Mouse (Mus musculus) kidney, postnatal 0 days (tissue): Measurements from ENCODE around the gene Baiap2l2. TPM values are rescaled to one million over a fixed set of nuclear protein-coding genes. Genes with fewer than 3 reads are reported as not detected.

Source experiments
- ATAC-seq: fragments of 200-750 bp; cut with Nextera tagmentation; replicated peaks from 2 replicates; pipeline ENCODE4 v1.8.0; 2017; ENCODE audit warnings: low read depth, moderate number of reproducible peaks, moderate TSS enrichment, moderate library complexity; ENCODE audit not compliant: low FRiP score
- DNase-seq: peaks from one replicate; pipeline ENCODE4 v3.0.0-alpha.2; 2016; ENCODE audit warnings: low spot score
- H3K27ac ChIP-seq: fragments of 300-500 bp; sonication (generic); 2 replicates; pipeline ENCODE4 v1.5.1; 2014; ENCODE audit warnings: mild to moderate bottlenecking
- H3K27me3 ChIP-seq: fragments of 300-500 bp; sonication (generic); 2 replicates; pipeline ENCODE4 v1.6.1; 2014; ENCODE audit warnings: low read length, mixed read lengths; ENCODE audit not compliant: insufficient read depth
- H3K36me3 ChIP-seq: fragments of 300-500 bp; sonication (generic); 2 replicates; pipeline ENCODE4 v1.6.1; 2014; ENCODE audit warnings: low read length, mixed read lengths; ENCODE audit not compliant: insufficient read depth
- H3K4me1 ChIP-seq: fragments of 300-500 bp; sonication (generic); replicated peaks from 2 replicates; pipeline ENCODE4 v1.6.1; 2014; ENCODE audit warnings: antibody characterized with exemption, low read length, mixed read lengths; ENCODE audit not compliant: insufficient read depth
- H3K4me2 ChIP-seq: fragments of 300-500 bp; sonication (generic); 2 replicates; pipeline ENCODE4 v1.6.1; 2014; ENCODE audit warnings: mild to moderate bottlenecking, low read length, moderate library complexity, mixed read lengths
- H3K4me3 ChIP-seq: fragments of 300-500 bp; sonication (generic); replicated peaks from 2 replicates; pipeline ENCODE4 v1.5.1; 2014; ENCODE audit warnings: low read depth, low read length
- H3K9ac ChIP-seq: fragments of 300-500 bp; sonication (generic); 2 replicates; pipeline ENCODE4 v1.6.1; 2014; ENCODE audit warnings: low read depth, low read length
- H3K9me3 ChIP-seq: fragments of 300-500 bp; sonication (generic); replicated peaks from 2 replicates; pipeline ENCODE4 v1.6.1; 2016; ENCODE audit warnings: low read length, inconsistent platforms, mixed read lengths
- CTCF ChIP-seq: IDR thresholded peaks from 2 replicates; pipeline ENCODE4 v1.5.1; 2016; ENCODE audit warnings: antibody characterized with exemption, low read depth, mild to moderate bottlenecking, moderate library complexity
- WGBS: fragments of 180-500 bp; shearing (Covaris S2); extraction: QIAGEN DNeasy Blood & Tissue Kit; methylation state at CpG from one replicate; pipeline ENCODE4 v1.1.7; 2014; 5-methylcytosine and 5-hydroxymethylcytosine counted together
- polyA plus RNA-seq: library from polyadenylated mRNA; unstranded; fragments of >200 nt; fragmentation: Nextera tagmentation; extraction: Ambion mirVana; gene quantifications from 2 replicates; pipeline ENCODE4 v1.2.1, GENCODE M21; 2015

Baiap2l2 gene
- polyA plus RNA-seq, 1 experiment from 2014 or later = 25.0 TPM

DNA sequence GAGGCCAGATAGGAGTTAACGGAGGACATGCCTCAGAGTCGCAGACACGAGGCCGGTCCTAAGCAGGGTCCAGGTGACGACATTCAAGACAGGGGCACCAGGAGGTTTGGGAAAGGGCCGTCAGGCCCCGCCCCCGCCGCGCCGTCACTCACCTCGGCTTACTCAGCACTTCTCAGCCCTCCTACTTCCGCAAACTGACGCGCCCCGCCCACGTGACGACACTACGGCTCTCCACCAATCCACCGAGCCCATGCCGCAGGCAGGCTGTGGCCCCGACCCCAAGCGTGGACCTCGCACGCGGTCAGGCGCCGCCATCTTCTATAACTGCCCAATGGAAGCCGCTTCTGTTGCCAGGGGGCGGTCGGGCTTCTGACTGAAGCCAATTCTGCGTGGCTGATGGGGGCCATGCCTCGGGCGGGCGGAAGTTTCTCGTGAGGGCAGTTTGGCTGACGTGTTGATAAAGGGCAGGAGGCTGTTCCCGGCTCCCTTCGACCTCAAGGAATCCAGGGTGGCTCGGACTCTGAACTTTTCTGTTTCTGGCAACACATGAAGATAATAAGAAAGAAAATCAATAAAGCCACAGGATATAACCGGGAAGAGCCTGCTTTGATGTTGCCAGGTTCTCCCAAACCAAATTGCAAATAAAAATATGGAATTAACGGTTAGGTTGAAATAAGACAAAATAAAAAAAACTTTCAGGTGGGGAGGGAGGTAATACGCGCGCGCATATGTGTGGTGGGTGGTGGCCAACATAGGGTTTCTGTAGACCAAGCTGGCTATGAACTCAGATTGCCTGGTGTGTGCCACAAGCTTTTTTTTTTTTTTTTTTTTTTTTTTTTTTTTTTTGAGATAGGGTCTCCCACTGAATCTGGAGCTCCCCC is 43.0 kb upstream of the Baiap2l2 start, which contains the start of gene Pla2g6:
Pla2g6 (minus strand) TSS at position 333 of the 881 bp plus-strand sequence.
- peak within 1 kb of the TSS; percentile 86 for H3K27ac ChIP-seq
- peak within 1 kb of the TSS; percentile 53 for H3K9ac ChIP-seq
- peak within 1 kb of the TSS; percentile 68 for H3K4me2 ChIP-seq
- peak; percentile 38; the same call in 1 of the 2 replicates for TF ChIP-seq CTCF
- peak; percentile 95 for ATAC-seq
- 3% methylated on average over 43 of the region's 46 CpGs for WGBS
- no peaks in the 10 kb centered on the region for H3K36me3 ChIP-seq
- H3K4me1 ChIP-seq = peaks cover 16% of the 10 kb centered on the region; the same call in 1 of the 2 replicates
- H3K27me3 ChIP-seq = no peaks in the 10 kb centered on the region
- peak; percentile 99 for DNase-seq
- H3K4me3 ChIP-seq = peak within 1 kb of the TSS; percentile 38
- no peaks in the 10 kb centered on the region for H3K9me3 ChIP-seq

GRCm38 (mm10) chr15:79326971-79327961 is 41.9 kb upstream of the Baiap2l2 start:
- Histone ChIP-seq H3K4me2 (peak overlapping the region; percentile 68), H3K4me3 (peak overlapping the region; percentile 38), H3K27ac (peak overlapping the region; percentile 86), H3K9me3 (no peaks in the 10 kb centered on the region), H3K4me1 (peaks cover 16% of the 10 kb centered on the region; the same call in 1 of the 2 replicates), H3K27me3 (no peaks in the 10 kb centered on the region), H3K9ac (peak overlapping the region; percentile 53), H3K36me3 (no peaks in the 10 kb centered on the region)
- 12% methylated on average over 20 of the region's 20 CpGs for WGBS
- ATAC-seq = peak; percentile 35
- no peak for TF ChIP-seq CTCF
- peak; percentile 70 for DNase-seq

- no peak for ATAC-seq
These were observed 40.9 kb upstream of the Baiap2l2 start for GRCm38 (mm10) chr15:79326264-79326663.

DNA sequence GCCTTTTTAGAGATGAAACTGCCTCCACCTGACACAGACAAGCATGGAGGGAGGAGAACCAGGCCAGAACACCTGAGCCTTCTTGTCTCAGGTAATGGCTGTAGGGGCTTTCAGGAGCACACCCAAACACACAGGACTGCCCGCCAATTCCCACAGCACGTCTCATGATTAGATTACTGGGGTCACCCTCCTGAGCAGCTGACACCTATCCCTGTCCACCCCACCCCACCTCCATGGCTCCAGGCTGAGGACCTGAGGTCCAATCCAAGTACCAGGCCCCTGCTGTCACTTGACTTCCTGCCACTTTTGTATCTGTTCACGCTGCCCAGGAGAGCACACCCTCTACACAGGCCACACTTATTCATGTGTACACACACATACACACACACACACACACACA is 40.4 kb upstream of the Baiap2l2 start:
- 76% methylated on average over 3 of the region's 3 CpGs for WGBS
- Histone ChIP-seq H3K9me3 (no peaks in the 10 kb centered on the region), H3K36me3 (no peaks in the 10 kb centered on the region), H3K4me1 (peaks cover 16% of the 10 kb centered on the region; the same call in 1 of the 2 replicates), H3K27ac (no peak overlapping the region), H3K4me3 (no peak overlapping the region), H3K9ac (no peak overlapping the region), H3K27me3 (no peaks in the 10 kb centered on the region), H3K4me2 (no peak overlapping the region)
- no peak for ATAC-seq
- no peak for TF ChIP-seq CTCF
- DNase-seq = no peak

More at GRCm38 (mm10) chr15:79326264-79326663, 40.9 kb upstream of the Baiap2l2 start:
- DNase-seq = peak; percentile 45
- no peak overlapping the region for H3K9ac ChIP-seq
- no peak overlapping the region for H3K27ac ChIP-seq
- TF ChIP-seq CTCF = no peak
- no peaks in the 10 kb centered on the region for H3K27me3 ChIP-seq
- no peak overlapping the region for H3K4me3 ChIP-seq
- H3K36me3 ChIP-seq = no peaks in the 10 kb centered on the region
- no peak overlapping the region for H3K4me2 ChIP-seq
- peaks cover 16% of the 10 kb centered on the region; the same call in 1 of the 2 replicates for H3K4me1 ChIP-seq
- H3K9me3 ChIP-seq = no peaks in the 10 kb centered on the region
- 18% methylated on average over 4 of the region's 4 CpGs for WGBS

DNA sequence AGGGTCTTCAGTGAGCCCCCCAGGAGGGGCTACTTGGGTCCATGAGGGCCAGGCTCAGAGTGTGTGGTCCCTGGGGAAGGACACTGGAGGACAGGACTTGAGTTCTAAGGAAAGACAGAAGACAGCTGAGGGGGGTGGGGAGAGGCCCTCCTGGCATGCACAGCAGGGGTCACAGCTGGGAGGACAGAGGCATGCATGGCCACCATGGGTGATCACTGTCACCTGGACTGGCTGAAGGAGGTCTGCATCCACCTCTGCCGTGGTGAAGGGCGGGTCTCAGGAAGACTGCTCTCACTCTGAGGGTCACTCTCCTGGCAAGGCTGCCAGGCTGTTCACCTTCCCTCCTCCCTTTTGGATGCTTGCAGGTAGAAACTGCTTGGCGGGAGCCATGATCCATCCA is 39.0 kb upstream of the Baiap2l2 start:
- Histone ChIP-seq H3K9ac (no peak overlapping the region), H3K9me3 (no peaks in the 10 kb centered on the region), H3K4me2 (no peak overlapping the region), H3K36me3 (no peaks in the 10 kb centered on the region), H3K4me1 (peaks cover 16% of the 10 kb centered on the region; the same call in 1 of the 2 replicates), H3K4me3 (no peak overlapping the region), H3K27me3 (no peaks in the 10 kb centered on the region), H3K27ac (peak overlapping the region; percentile 67; the same call in 1 of the 2 replicates)
- no peak for TF ChIP-seq CTCF
- ATAC-seq (no peak), DNase-seq (no peak)
- 81% methylated on average over 3 of the region's 3 CpGs for whole genome bisulfite sequencing

GRCm38 (mm10) chr15:79323791-79324155 is 38.4 kb upstream of the Baiap2l2 start:
- Histone ChIP-seq H3K4me1 (peaks cover 16% of the 10 kb centered on the region; the same call in 1 of the 2 replicates), H3K4me2 (no peak overlapping the region), H3K9ac (no peak overlapping the region), H3K27me3 (no peaks in the 10 kb centered on the region), H3K36me3 (no peaks in the 10 kb centered on the region), H3K9me3 (no peaks in the 10 kb centered on the region), H3K4me3 (no peak overlapping the region), H3K27ac (peak overlapping the region; percentile 67)
- DNase-seq = no peak
- TF ChIP-seq CTCF = no peak
- no peak for ATAC-seq
- WGBS = 72% methylated on average over 4 of the region's 4 CpGs
